ENCODE assay signal across 9 mouse cellular contexts in genomic region chr13:21721107-21721756, GRCm38 (mm10). TPM values are rescaled to one million over a fixed set of nuclear protein-coding genes. Genes with fewer than 3 reads are reported as not detected.
A peak's percentile ranks its signal among the peaks of the same experiment; 100 is the strongest.
DNase-seq lines count a peak whose midpoint lies in the region; ATAC-seq and TF ChIP-seq lines count a peak whose summit lies in the region.
"Not testable (repeated sequence)": the region's sequence is repeated elsewhere in the genome, so short reads cannot be mapped to it uniquely, and the experiment has no call there.
"Had no signal": no experiment of that assay in that cellular context is flagged by ENCODE, and none has a peak within 500 bp of the region (broad histone marks: within the 10 kb centered on the region; RNA-seq: fewer than 3 reads in every experiment).

No protein-coding gene starts in this region.

- ATAC-seq in activated CD4-positive, CD25-positive, alpha-beta regulatory T cell, adult 4 months, result peak; percentile 11
- not testable (repeated sequence) for ATAC-seq in embryonic facial prominence, embryonic 15.5 days (ENCODE audit: insufficient number of reproducible peaks, low FRiP score, low TSS enrichment, low read depth); heart, embryonic 14.5 days (ENCODE audit: insufficient number of reproducible peaks, insufficient read depth, low FRiP score, low read depth)
- peak; percentile 20 for ATAC-seq in kidney, embryonic 14.5 days (ENCODE audit: low FRiP score, low TSS enrichment)
- peak; percentile 9; the same call in 1 of the 2 replicates for ATAC-seq in liver, embryonic 14.5 days (ENCODE audit: insufficient read depth)
- ATAC-seq in stomach, postnatal 0 days (ENCODE audit: low FRiP score, low TSS enrichment), result peak; percentile 11; the same call in 1 of the 2 replicates

- TF ChIP-seq POLR2A in myocyte (IDR thresholded peaks at IDR 0.05; ENCODE audit: insufficient read length, low read depth), result peak; percentile 43

- not testable (repeated sequence) for H3ac ChIP-seq in myocyte (ENCODE audit: control insufficient read depth, insufficient read length)

- not testable (repeated sequence) for H3K79me2 ChIP-seq in myocyte (ENCODE audit: control insufficient read depth, insufficient read depth)

- not testable (repeated sequence) for H3K36me3 ChIP-seq in embryonic facial prominence, embryonic 15.5 days; heart, embryonic 14.5 days (ENCODE audit: control insufficient read depth, insufficient read depth, low read length); kidney, embryonic 14.5 days (ENCODE audit: control insufficient read depth, insufficient read depth, low read length); liver, embryonic 14.5 days (replicated peaks; ENCODE audit: control insufficient read depth, insufficient read depth, low read depth); myocyte (ENCODE audit: control insufficient read depth, insufficient read depth); stomach, postnatal 0 days (ENCODE audit: control insufficient read depth, insufficient read depth, low read length)

- 2% methylated on average over 21 of the region's 44 CpGs for WGBS in embryonic facial prominence, embryonic 15.5 days
- 5% methylated on average over 15 of the region's 44 CpGs for WGBS in heart, embryonic 14.5 days
- WGBS in kidney, embryonic 14.5 days, result 3% methylated on average over 15 of the region's 44 CpGs
- under 1% methylated on average over 20 of the region's 44 CpGs for WGBS in liver, embryonic 14.5 days (ENCODE audit: insufficient replicate concordance)
- WGBS in stomach, postnatal 0 days, result 2% methylated on average over 19 of the region's 44 CpGs

- not testable (repeated sequence) for H3K9me3 ChIP-seq in embryonic facial prominence, embryonic 15.5 days (replicated peaks); heart, embryonic 14.5 days (ENCODE audit: control insufficient read depth, low read length); kidney, embryonic 14.5 days (ENCODE audit: control insufficient read depth, low read length); liver, embryonic 14.5 days (ENCODE audit: control insufficient read depth, low read length); stomach, postnatal 0 days (ENCODE audit: control insufficient read depth, low read length)

- H3K27ac ChIP-seq in embryonic facial prominence, embryonic 15.5 days (replicated peaks), result peak overlapping the region; percentile 88
- peak overlapping the region; percentile 80 to 90 for H3K27ac ChIP-seq in heart, embryonic 14.5 days (replicated peaks in 1 of 2; ENCODE audit: control insufficient read depth in 1 of 2, insufficient read depth in 1 of 2, low read depth in 2 of 2, low read length in 2 of 2)
- H3K27ac ChIP-seq in kidney, embryonic 14.5 days (ENCODE audit: low read depth, low read length), result peak overlapping the region; percentile 97
- H3K27ac ChIP-seq in liver, embryonic 14.5 days, result peak overlapping the region; percentile 98
- peak overlapping the region; percentile 78 for H3K27ac ChIP-seq in stomach, postnatal 0 days (replicated peaks)

- H3K4me1 ChIP-seq in embryonic facial prominence, embryonic 15.5 days, result peaks cover 27% of the 10 kb centered on the region
- H3K4me1 ChIP-seq in heart, embryonic 14.5 days (ENCODE audit: control insufficient read depth in 2 of 2, insufficient read depth in 2 of 2, low read length in 2 of 2), result peaks cover 2 to 16% of the 10 kb centered on the region in 2 experiments
- H3K4me1 ChIP-seq in kidney, embryonic 14.5 days (ENCODE audit: control insufficient read depth, insufficient read depth, low read length), result peaks cover 13% of the 10 kb centered on the region; the same call in 1 of the 2 replicates
- H3K4me1 ChIP-seq in liver, embryonic 14.5 days (replicated peaks; ENCODE audit: control insufficient read depth in 2 of 2, insufficient read depth in 2 of 2, low read length in 1 of 2), result peaks cover 11 to 18% of the 10 kb centered on the region in 2 experiments
- H3K4me1 ChIP-seq in stomach, postnatal 0 days (replicated peaks; ENCODE audit: control insufficient read depth, insufficient read depth), result not testable (repeated sequence)

- peak overlapping the region; percentile 23; the same call in 1 of the 2 replicates for H3K9ac ChIP-seq in embryonic facial prominence, embryonic 15.5 days
- peak overlapping the region; percentile 69 for H3K9ac ChIP-seq in heart, embryonic 14.5 days (ENCODE audit: low read length)
- peak overlapping the region; percentile 66 for H3K9ac ChIP-seq in kidney, embryonic 14.5 days (ENCODE audit: low read depth, low read length)
- H3K9ac ChIP-seq in liver, embryonic 14.5 days (replicated peaks), result peak overlapping the region; percentile 95
- H3K9ac ChIP-seq in stomach, postnatal 0 days (ENCODE audit: low read length), result peak overlapping the region; percentile 31; the same call in 1 of the 2 replicates

- H3K27me3 ChIP-seq in embryonic facial prominence, embryonic 15.5 days; heart, embryonic 14.5 days (ENCODE audit: control insufficient read depth, insufficient read depth, low read length); kidney, embryonic 14.5 days (ENCODE audit: control insufficient read depth, insufficient read depth, low read length); liver, embryonic 14.5 days (ENCODE audit: control insufficient read depth, insufficient read depth, low read length); myocyte (ENCODE audit: control insufficient read depth, insufficient read depth, insufficient read length); stomach, postnatal 0 days (ENCODE audit: control insufficient read depth, insufficient read depth, low read length): not testable (repeated sequence)

- DNase-seq in A20 (ENCODE audit: low read depth, low spot score), result peak; percentile 77
- not testable (repeated sequence) for DNase-seq in liver, embryonic 14.5 days (ENCODE audit: low read depth in 3 of 3, low spot score in 3 of 3); stomach, postnatal 0 days (ENCODE audit: low spot score)

- not testable (repeated sequence) for TF ChIP-seq CTCF in liver, embryonic 14.5 days (IDR thresholded peaks at IDR 0.05; ENCODE audit: low read depth); stomach, postnatal 0 days (IDR thresholded peaks at IDR 0.05; ENCODE audit: low read depth)

- not testable (repeated sequence) for TF ChIP-seq EP300 in liver, embryonic 14.5 days (IDR thresholded peaks at IDR 0.05; ENCODE audit: low read depth); stomach, postnatal 0 days (optimal IDR thresholded peaks at IDR 0.05)

- H3K4me3 ChIP-seq in embryonic facial prominence, embryonic 15.5 days (replicated peaks), result peak overlapping the region; percentile 43
- H3K4me3 ChIP-seq in heart, embryonic 14.5 days (ENCODE audit: control insufficient read depth in 1 of 2, insufficient read depth in 1 of 2, low read depth in 1 of 2, low read length in 2 of 2), result peak overlapping the region; percentile 41 to 49
- H3K4me3 ChIP-seq in kidney, embryonic 14.5 days (ENCODE audit: low read length), result peak overlapping the region; percentile 36; the same call in 1 of the 2 replicates
- H3K4me3 ChIP-seq in liver, embryonic 14.5 days (ENCODE audit: insufficient read depth in 1 of 2, low read depth in 2 of 2, low read length in 2 of 2), result peak overlapping the region; percentile 52 to 55
- peak overlapping the region; percentile 12 for H3K4me3 ChIP-seq in myocyte
- H3K4me3 ChIP-seq in stomach, postnatal 0 days (ENCODE audit: low read depth, low read length), result peak overlapping the region; percentile 33

- peak overlapping the region; percentile 64 for H3K4me2 ChIP-seq in embryonic facial prominence, embryonic 15.5 days (replicated peaks)
- peak overlapping the region; percentile 66 for H3K4me2 ChIP-seq in heart, embryonic 14.5 days (ENCODE audit: low read length)
- H3K4me2 ChIP-seq in kidney, embryonic 14.5 days (replicated peaks; ENCODE audit: low read depth, low read length), result peak overlapping the region; percentile 56
- peak overlapping the region; percentile 80 for H3K4me2 ChIP-seq in liver, embryonic 14.5 days (ENCODE audit: low read depth)
- peak overlapping the region; percentile 79 for H3K4me2 ChIP-seq in myocyte (ENCODE audit: low read depth)
- peak overlapping the region; percentile 58 for H3K4me2 ChIP-seq in stomach, postnatal 0 days (replicated peaks; ENCODE audit: low read depth)

RNA-seq across cellular contexts. Expression of gene Hist1h2bm, which starts 0.6 kb away (rescaled TPM):
- 1 to 10 TPM; 2.4 to 2.8 TPM for polyA plus RNA-seq in activated CD4-positive, CD25-positive, alpha-beta regulatory T cell, adult 4 months (2017; shearing (Covaris generic))
- 1.8 and 4.1 TPM in 2 replicates for polyA plus RNA-seq in embryonic facial prominence, embryonic 15.5 days (2015; fragmentation: Nextera tagmentation; extraction: Ambion mirVana)
- 1.00 TPM in 2 replicates for polyA plus RNA-seq in heart, embryonic 14.5 days (2014; fragmentation: Nextera tagmentation; extraction: Ambion mirVana)
- 6.8 and 12.6 TPM in 2 replicates for polyA plus RNA-seq in kidney, embryonic 14.5 days (2014; fragmentation: Nextera tagmentation; extraction: Ambion mirVana)
- 18.2 and 36.3 TPM in 2 replicates for polyA plus RNA-seq in liver, embryonic 14.5 days (2012; rRNA removed)
- polyA plus RNA-seq in liver, embryonic 14.5 days (2014; fragmentation: Nextera tagmentation; extraction: Ambion mirVana), result 4.0 and 5.0 TPM in 2 replicates
- 1.3 TPM for polyA plus RNA-seq in myocyte (2012; fragmentation: generic; extraction: Trizol)
- polyA plus RNA-seq in stomach, postnatal 0 days (2015; fragmentation: Nextera tagmentation; extraction: Ambion mirVana), result 0.56 and 1.0 TPM in 2 replicates

RNA-seq across cellular contexts. Expression of gene Hist1h3h, which starts 3.8 kb away (rescaled TPM):
- 1 to 10 TPM in 1 of 2 experiments, not detected in 1; 6.0 TPM for polyA plus RNA-seq in activated CD4-positive, CD25-positive, alpha-beta regulatory T cell, adult 4 months (2017; shearing (Covaris generic))
- 6.6 and 7.1 TPM in 2 replicates for polyA plus RNA-seq in embryonic facial prominence, embryonic 15.5 days (2015; fragmentation: Nextera tagmentation; extraction: Ambion mirVana)
- polyA plus RNA-seq in heart, embryonic 14.5 days (2014; fragmentation: Nextera tagmentation; extraction: Ambion mirVana), result 2.4 and 4.4 TPM in 2 replicates
- polyA plus RNA-seq in kidney, embryonic 14.5 days (2014; fragmentation: Nextera tagmentation; extraction: Ambion mirVana), result 11.7 and 35.9 TPM in 2 replicates
- polyA plus RNA-seq in liver, embryonic 14.5 days (2012; rRNA removed), result 31.3 and 51.5 TPM in 2 replicates
- 4.7 and 7.9 TPM in 2 replicates for polyA plus RNA-seq in liver, embryonic 14.5 days (2014; fragmentation: Nextera tagmentation; extraction: Ambion mirVana)
- polyA plus RNA-seq in myocyte (2012; fragmentation: generic; extraction: Trizol), result 9.0 TPM
- 1.1 and 4.1 TPM in 2 replicates for polyA plus RNA-seq in stomach, postnatal 0 days (2015; fragmentation: Nextera tagmentation; extraction: Ambion mirVana)

RNA-seq across cellular contexts. Expression of gene Hist1h2ai, which starts 5.0 kb away (rescaled TPM):
- 1 to 10 TPM in 1 of 2 experiments, not detected in 1; 5.1 TPM for polyA plus RNA-seq in activated CD4-positive, CD25-positive, alpha-beta regulatory T cell, adult 4 months (2017; shearing (Covaris generic))
- 6.9 and 13.7 TPM in 2 replicates for polyA plus RNA-seq in embryonic facial prominence, embryonic 15.5 days (2015; fragmentation: Nextera tagmentation; extraction: Ambion mirVana)
- 12.2 and 15.1 TPM in 2 replicates for polyA plus RNA-seq in heart, embryonic 14.5 days (2014; fragmentation: Nextera tagmentation; extraction: Ambion mirVana)
- 28.1 and 88.2 TPM in 2 replicates for polyA plus RNA-seq in kidney, embryonic 14.5 days (2014; fragmentation: Nextera tagmentation; extraction: Ambion mirVana)
- polyA plus RNA-seq in liver, embryonic 14.5 days (2012; rRNA removed), result 6.9 and 22.2 TPM in 2 replicates
- 15.0 and 22.5 TPM in 2 replicates for polyA plus RNA-seq in liver, embryonic 14.5 days (2014; fragmentation: Nextera tagmentation; extraction: Ambion mirVana)
- polyA plus RNA-seq in myocyte (2012; fragmentation: generic; extraction: Trizol), result 6.4 TPM
- polyA plus RNA-seq in stomach, postnatal 0 days (2015; fragmentation: Nextera tagmentation; extraction: Ambion mirVana), result 8.8 and 14.4 TPM in 2 replicates

RNA-seq across cellular contexts. Expression of gene Hist1h2bl, which starts 5.3 kb away (rescaled TPM):
- 1 to 10 TPM in 1 of 2 experiments, not detected in 1; 1.2 TPM for polyA plus RNA-seq in activated CD4-positive, CD25-positive, alpha-beta regulatory T cell, adult 4 months (2017; shearing (Covaris generic))
- polyA plus RNA-seq in embryonic facial prominence, embryonic 15.5 days (2015; fragmentation: Nextera tagmentation; extraction: Ambion mirVana), result 0.60 and 2.0 TPM in 2 replicates
- polyA plus RNA-seq in heart, embryonic 14.5 days (2014; fragmentation: Nextera tagmentation; extraction: Ambion mirVana), result 1.2 and 1.4 TPM in 2 replicates
- 3.3 and 5.5 TPM in 2 replicates for polyA plus RNA-seq in kidney, embryonic 14.5 days (2014; fragmentation: Nextera tagmentation; extraction: Ambion mirVana)
- polyA plus RNA-seq in liver, embryonic 14.5 days (2012; rRNA removed), result 16.0 and 24.7 TPM in 2 replicates
- polyA plus RNA-seq in liver, embryonic 14.5 days (2014; fragmentation: Nextera tagmentation; extraction: Ambion mirVana), result 2.2 and 4.8 TPM in 2 replicates
- 2.7 TPM for polyA plus RNA-seq in myocyte (2012; fragmentation: generic; extraction: Trizol)
- polyA plus RNA-seq in stomach, postnatal 0 days (2015; fragmentation: Nextera tagmentation; extraction: Ambion mirVana), result 0.85 and 1.5 TPM in 2 replicates
- polyA plus RNA-seq: frontal cortex, adult 2 months had no signal

RNA-seq across cellular contexts. Expression of gene Hist1h4j, which starts 13.6 kb away (rescaled TPM):
- under 1 TPM in 1 of 2 experiments, not detected in 1; 0.61 TPM for polyA plus RNA-seq in activated CD4-positive, CD25-positive, alpha-beta regulatory T cell, adult 4 months (2017; shearing (Covaris generic))
- polyA plus RNA-seq in embryonic facial prominence, embryonic 15.5 days (2015; fragmentation: Nextera tagmentation; extraction: Ambion mirVana), result 1.7 and 1.9 TPM in 2 replicates
- 0.50 and 0.58 TPM in 2 replicates for polyA plus RNA-seq in heart, embryonic 14.5 days (2014; fragmentation: Nextera tagmentation; extraction: Ambion mirVana)
- 2.4 and 2.6 TPM in 2 replicates for polyA plus RNA-seq in kidney, embryonic 14.5 days (2014; fragmentation: Nextera tagmentation; extraction: Ambion mirVana)
- polyA plus RNA-seq in liver, embryonic 14.5 days (2012; rRNA removed), result 24.0 and 29.5 TPM in 2 replicates
- polyA plus RNA-seq in liver, embryonic 14.5 days (2014; fragmentation: Nextera tagmentation; extraction: Ambion mirVana), result 0.52 and 1.1 TPM in 2 replicates
- 1.3 TPM for polyA plus RNA-seq in myocyte (2012; fragmentation: generic; extraction: Trizol)
- polyA plus RNA-seq in stomach, postnatal 0 days (2015; fragmentation: Nextera tagmentation; extraction: Ambion mirVana), result 0.18 and 0.92 TPM in 2 replicates

Comparison
In these comparisons a context has a peak if more than half of its experiments do, and no peak if none do; other contexts are left out.
1. H3K9ac ChIP-seq: peak in every context shown above with its lines; median percentile 95 in liver, embryonic 14.5 days; 69 in heart, embryonic 14.5 days; 66 in kidney, embryonic 14.5 days; 31 in stomach, postnatal 0 days; 23 in embryonic facial prominence, embryonic 15.5 days.